Mouse (Mus musculus) A20 (cell line): ENCODE data around the gene Tmem52b.
A peak's percentile ranks its signal among the peaks of the same experiment; 100 is the strongest.
"Not testable (repeated sequence)": the region's sequence is repeated elsewhere in the genome, so short reads cannot be mapped to it uniquely, and the experiment has no call there.

ENCODE experiments used
- DNase-seq: peaks from one replicate; pipeline ENCODE4 v3.0.0-alpha.2; 2011; ENCODE audit warnings: low read depth, low spot score

The Tmem52b gene

DNA sequence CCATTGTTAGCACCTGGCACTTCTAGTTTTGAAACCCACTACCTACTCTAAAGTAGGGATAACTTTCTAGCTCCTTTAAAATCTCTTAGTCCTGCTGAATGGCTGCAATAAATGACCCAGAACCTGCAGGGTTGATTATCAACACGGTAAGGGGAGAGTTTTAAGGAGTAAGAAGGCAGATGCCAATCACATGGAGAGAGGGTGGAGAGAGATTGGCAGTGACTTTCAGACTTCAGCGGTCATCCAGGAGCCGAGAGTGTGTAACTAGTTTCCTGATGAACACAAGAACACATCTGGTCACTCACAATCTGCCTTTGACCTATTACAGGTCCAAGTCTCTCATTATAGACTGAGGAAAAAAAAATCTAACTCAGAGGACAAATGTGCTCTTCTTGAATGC, at the start of gene Tmem52b:
Gene Tmem52b, plus strand, starts transcription at position 189 of the 400 bp plus-strand sequence.
- no peak for DNase-seq

DNA sequence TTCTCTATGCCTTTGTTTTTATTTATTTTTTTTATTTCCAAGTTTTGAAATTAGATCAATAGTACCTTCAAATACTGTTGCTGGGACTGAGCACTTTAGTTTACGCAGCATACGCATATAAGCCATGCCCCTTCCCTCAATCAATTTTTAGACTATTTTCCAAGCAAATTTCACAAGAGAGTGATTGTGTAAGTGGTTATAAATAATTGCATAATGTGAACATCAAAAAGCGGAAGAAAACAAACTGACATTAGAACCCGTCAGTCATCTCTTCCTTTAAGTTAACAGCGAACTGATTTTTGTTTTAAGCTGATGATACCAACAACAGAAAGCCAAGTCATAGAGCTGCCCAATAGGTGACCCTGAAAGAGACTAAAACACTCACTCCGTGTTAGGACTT, 41.0 kb upstream of the Tmem52b start:
- no peak for DNase-seq

DNA sequence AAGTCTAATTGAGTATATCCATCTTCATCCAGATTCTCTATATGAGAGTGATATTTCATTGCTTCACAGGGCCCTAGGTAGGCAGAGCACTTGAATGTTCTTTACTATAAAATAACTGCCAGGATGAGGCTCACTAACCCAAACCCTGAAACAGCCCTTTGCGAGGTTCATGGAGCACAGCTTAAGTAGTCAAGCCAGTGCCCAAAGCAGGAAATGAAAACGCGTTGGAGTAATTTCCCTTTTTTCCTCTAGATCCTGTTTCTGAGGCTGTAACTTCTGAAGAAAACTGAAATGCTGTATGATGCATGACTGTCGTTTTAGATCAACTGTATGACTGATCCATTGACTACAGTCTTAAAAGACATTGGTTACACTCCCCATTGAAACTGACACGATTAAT, 39.7 kb upstream of the Tmem52b start:
- DNase-seq, result peak; percentile 30

DNA sequence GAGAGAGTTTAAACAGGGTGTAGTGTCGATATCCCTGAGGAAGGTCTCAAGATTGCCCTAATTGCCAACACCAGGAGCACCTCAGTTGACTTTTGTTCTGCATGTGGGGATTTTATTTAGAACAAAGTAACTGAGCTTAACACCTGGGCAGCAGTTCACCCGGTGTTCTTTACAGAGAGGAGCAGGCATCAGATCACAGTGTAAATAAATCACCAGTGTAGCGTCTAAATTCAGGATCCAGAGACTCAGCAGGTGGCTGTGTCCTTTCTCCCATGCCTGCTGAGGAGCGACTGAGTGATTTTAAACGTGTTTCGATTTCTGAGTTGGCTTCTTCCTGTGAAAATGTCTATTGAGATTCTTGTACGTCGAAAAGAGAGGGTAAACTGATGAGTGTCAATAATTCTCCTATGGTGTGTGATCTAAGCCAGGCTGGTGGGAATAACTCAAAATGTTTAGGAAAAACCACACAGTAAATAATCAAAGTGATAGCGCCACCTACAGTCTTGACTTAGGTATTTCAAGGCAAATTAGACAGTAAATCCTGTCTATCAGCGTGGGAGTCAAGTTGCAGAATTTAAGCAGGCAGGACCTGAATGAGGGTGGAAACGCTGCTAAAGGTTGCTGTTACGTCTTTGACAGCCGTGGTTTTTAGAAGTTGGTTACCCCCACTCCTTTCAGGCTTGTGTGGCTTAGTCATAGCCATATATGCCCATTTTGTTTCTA, 35.8 kb upstream of the Tmem52b start:
- DNase-seq, result peak; percentile 49

DNA sequence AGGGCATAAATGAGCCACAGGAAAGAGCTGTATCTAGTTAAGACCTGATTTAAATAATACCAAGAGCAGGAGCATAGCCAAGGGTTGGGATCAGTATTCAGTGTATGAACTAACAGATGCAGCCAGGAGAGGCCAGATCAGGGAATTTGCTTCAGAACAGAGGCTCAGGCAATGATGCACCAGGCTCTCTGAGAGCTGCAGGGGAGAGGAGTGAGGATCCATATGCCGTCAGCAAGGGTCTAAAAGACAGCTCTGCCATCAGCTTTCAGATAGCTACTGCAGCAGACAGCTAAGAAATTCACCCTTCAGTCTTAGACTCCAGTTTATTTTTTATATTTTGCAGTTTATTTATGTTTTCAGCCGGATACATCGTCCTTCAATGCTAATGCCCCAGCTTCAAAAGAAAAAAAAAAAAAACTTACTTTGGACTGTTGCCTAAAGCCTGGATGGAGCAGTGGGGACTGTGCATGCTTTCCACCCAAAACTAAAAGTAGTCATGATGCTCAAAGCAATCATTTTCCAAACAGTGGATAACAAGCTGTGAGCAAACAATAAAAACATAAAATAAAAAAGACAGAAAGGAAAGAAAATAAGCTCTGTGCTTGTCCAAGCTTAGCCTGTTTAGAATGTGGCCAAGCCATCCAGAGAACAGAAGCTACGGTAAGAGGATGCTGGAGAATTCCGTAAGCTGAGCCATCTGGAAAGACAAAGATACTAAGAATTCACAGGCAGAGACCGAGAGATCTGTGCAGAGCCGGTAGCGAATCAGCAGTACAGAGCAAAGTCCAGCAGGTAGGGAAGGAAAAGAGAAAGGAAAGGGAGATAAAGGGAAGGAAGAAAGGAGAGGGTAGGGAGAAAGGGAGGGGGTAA, 32.0 kb upstream of the Tmem52b start:
- DNase-seq, result no peak

DNA sequence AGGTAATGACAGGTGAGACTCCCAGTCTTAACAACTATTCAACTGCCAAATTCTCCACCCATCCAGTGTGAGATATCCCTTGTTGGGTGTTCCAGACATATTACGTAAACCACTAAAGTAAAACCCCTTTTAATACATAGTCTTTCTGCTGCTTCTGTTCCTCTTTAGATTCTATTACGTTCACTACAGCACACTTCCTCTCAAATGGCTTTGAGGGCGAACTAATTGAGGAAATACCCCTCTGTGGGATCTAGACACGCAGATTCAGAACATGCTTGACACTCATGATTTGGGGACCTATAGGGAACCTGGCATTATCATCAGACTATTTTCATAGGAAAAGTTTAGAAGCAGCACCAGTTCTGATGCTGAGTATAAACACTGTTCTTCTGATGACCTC, 17.4 kb upstream of the Tmem52b start:
- peak; percentile 30 for DNase-seq

DNA sequence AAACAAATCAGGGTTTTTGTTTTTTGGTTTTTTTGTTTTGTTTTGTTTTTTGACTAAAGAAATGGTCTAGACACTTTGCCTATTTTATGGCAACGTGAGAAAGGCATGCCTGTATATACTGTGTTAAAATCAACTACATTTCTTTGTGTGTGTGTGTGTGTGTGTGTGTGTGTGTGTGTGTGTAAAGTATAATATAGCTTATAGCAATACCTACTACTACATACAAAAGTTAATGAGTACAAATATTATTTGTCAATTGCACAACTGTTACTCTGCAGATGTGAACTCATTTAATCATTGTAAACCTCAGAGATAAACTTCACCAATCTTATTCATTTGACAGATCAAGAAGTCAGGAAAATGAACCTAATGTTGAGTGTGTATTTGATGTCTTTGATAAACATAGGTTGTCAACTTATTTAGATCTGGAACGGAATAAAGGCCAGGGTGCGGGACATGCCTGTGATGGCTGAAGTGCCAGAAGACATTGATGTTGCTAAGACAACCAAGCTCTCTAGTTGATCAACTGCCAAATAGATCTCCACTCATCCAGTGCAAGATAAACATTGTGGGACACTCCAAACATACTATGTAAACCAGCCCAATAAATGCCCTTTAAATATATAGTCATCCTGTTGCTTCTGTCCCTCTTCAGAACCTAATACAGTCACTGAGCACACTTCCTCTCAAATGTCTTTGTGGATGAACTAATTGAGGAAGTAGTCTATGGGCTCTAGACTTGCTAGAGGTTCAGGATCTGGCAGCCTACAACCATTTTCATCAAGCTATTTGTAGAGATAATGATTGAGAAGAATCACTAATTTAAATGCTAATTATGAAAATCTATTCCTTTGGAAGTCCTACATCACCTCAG, 14.8 kb upstream of the Tmem52b start:
- peak; percentile 46 for DNase-seq

DNA sequence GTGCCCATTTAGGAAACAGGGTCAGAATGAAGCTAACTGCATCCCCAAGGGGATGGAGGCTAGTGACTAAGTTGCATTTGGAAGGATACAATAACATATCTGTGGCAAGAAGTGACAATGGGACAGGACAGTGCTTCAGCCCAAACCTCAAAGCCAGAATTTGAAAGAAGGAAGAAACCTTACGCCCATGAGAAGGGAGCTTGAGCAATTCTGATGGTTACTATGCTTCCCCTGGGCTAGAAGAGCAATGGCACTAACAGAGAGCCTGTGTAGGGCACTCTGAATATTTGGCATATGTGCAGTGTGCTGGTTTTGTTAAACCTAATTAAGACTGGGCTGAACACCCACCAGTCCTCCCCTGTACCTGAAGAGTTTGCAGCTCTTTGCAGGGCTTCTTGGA, 12.8 kb upstream of the Tmem52b start:
- DNase-seq, result not testable (repeated sequence)

DNA sequence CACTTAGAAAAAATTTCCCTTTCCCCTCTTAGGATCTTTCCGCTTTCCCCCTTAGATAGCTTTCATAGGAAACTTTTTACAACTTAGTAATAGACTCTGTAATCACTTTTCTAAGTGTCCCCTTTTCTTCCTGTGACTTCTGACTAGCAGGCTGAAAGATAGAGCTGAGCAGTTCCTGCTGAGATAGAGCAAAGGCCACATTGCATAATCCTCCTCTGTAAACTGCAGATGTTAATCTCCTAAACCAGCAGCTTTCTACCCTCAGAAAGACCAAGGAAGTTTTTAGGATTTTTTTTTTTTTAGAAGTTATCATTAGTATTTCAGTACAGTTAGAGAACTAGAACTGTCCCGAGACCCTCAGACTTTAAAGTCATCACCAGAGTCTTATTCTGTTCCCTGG, 8.9 kb upstream of the Tmem52b start:
- no peak for DNase-seq

DNA sequence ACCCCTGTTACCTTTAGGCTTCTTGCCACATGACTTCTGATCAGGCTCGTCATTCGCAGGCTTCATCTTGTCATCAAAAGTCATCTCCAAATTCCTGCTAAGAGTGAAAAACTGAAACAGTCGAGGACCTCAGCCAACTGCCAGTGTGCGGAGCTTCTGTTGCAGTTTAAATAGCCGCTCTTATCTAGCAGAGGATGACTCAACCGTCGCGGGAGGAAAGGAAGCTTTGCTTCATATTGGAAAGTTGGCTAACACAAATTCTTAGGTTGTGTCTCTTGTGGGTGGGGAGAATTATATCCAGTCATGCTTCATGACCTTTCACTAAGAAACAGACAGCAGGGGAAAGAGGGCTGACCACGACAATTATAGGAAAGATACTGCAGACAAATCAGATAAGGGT, 5.3 kb upstream of the Tmem52b start, which contains the start of gene Olr1:
Gene Olr1, minus strand, starts transcription at position 142 of the 400 bp plus-strand sequence.
- no peak for DNase-seq

DNA sequence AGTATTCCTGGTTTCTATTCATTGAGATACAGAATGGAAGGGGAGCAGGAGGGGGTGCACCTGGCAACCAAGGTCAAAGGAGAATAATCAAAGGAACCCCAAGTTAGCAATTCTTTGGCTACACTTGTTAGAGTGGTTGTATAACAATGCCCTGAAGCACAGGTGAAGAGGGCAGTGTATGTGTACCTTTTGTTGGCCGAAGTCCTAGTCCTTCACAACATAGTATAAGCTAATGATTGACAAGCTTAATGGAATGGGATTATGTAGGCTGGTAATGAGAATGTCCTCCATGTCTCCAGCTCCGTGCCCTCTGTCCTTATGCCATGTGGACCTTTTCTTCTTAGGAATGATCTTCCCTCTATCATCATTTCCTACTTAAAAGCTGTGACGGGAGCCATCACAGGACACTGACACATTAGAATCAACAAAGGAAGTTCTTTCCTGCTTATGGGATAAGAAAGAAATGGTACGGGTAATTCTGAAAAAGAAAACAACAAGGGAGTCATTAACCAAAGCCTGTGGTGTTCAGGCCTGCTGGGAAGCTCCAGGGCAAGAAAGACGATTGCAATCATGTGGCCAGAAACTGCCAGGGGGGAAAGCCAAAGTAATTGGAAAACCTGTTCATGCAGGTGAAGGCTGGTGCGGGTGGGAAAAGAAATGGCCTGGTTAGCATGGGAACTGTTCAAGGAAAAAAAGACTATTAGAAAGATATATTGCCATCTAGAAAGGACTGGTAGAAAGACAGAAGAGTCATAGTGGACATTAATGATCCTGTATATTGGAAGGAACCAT, 2.0 kb upstream of the Tmem52b start:
- no peak for DNase-seq

DNA sequence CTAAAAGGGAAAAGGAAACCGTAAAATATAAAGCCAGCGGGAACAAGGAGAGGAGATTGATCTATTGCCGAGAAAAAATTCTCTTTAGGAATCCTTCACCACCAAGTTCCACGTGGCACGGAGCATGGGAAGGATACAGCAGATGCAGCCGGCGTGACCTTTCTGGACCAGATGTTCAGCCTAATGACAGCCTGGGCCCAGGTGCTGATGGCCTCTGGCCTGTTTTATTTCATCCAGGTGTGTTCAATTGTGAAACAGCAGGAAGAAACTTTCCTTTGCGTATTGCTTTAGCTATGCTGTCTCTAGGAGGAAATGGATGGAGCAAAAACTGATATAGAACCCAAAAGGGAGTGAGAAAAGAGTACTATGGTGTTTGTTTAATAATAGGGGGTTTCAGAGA, 513 bp downstream of the Tmem52b start:
- no peak for DNase-seq

DNA sequence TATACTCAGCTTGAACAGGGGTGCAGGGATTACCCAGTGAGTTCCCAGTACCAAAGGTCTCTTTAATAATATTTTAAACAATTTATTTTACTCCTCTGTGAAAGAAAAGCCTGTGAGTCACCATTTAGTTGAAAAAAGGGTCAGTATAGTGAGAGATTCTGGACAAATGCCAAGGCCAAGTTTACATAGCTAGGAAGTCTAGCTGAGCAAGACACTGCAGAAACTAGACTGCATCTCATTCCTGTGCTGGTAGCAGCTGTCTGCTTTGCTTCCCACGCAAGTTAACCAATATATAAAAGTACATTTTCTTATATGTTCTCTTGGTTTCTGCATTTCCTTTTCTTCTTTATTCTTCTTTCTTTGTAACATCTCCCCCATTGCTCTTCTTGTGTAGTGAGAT, 1.1 kb downstream of the Tmem52b start:
- DNase-seq, result no peak

DNA sequence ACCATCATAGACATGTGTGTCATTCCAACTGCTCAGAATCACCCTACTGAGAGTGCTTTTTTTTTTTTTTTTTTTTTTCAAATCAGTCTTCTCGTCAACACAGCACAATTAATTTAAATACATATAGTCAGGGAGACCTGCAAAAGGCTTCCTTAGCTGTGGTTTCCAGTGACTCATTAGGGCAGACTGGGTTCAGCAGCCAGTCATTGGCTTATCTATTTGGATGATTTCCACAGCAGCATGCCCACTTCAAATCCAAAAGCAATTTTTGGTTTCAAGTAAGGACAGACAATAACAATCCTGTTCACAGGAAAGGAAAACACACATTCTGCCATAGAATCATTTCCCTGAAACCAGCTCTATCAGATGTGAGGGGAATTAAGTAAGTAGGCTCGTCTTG, 2.0 kb downstream of the Tmem52b start:
- DNase-seq, result no peak

DNA sequence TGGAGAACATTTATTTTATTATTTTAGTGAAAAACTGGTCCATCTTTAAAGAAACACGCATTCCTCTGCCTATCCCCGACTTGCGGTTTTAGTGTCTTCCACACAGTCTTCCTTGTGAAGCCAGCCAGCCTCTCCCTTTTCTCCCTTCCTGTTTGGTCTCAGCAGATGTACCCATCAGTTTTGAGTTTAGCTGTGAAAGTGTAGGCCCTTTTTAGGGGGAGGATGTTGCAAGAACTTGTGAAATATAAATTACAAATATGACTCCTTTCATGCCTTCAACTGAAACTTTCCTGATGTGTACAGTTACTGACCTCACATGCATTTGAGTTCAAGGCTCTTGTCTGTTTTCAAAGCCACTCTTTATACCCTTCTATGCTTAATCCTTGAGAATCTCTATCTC, 2.7 kb downstream of the Tmem52b start:
- DNase-seq, result no peak

DNA sequence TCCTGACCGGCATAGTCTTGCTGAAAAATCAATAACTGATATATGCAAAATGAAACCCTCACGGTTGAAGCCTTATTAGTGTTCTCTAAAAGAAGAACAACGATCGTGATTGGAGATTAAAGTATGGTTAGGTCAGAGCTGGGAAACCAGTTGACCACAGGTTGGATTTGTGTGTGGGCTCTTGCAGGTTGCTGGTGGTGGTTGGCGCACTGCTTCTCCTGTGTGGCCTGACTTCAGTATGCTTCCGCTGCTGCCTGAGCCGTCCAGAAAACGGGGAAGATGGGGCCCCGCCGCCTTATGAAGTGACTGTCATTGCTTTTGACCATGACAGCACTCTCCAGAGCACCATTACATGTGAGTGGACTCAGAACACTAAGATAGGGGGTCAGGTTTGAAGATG, 4.0 kb downstream of the Tmem52b start:
- DNase-seq, result no peak

DNA sequence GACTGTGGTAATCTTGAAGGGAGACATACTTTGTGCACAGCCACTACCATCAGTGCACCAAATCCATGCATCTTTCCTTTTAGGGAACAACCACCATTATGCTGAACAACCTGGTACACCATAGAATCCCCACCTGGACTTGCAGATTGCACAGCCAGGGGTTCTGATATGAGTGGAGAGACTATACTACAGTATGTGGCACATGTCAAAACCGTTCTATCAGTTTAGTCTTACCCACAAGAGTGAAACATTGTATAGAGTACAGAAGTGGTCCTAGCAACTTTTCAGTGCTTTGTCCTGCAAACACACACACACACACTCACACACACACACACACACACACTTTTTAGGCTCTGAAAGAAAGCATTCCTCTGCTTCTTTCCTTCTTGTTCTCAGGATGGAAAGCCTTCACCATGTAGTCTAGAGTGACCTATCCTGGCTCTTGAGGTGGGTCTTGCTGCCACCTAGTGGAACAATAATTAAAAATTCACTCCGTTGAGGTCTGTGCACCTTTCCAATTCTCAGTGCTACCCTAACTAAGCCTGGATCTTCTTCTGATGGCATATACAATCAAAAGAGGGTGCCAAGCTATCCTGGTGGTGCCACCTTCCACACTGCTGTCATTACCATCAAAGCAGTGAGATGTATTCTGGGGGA, 5.5 kb downstream of the Tmem52b start:
- peak; percentile 66 for DNase-seq

DNA sequence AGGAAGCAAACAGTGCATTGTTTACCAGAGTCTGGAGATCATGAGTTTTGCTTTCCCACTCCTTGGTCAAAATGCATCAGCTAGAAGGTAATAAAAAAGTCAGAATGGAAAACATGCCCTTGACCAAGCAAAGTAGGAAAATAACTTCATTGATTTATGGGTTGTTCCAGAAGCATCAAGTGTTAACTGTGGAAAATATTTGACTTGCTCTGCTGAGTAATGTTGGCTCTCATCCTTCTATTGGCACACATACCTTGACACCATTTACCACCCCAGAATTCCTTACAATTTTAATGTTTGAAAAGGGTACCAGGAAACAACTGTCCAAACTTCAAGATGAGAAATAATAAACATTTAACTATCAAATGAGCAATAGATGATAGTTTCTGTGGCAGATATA, 13.7 kb downstream of the Tmem52b start:
- no peak for DNase-seq

DNA sequence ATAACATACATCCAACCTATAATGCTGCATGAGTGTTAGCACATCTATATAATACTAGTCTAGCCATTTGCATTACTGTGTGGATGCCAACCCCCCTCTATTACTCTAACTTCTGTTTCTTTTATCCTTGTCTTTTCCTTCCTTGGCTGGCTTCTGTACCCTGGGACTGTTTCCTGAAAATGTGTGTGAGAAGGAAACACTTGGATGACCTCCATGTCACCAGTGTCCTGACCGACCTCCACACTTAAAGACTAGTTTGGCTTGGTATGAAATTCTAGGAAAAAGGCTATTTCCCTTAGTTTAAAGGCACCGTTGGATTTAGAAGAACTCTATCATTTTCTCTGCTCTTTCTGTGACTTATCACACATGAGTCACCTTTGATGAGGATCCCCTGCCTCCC, 15.1 kb downstream of the Tmem52b start:
- DNase-seq, result no peak

DNA sequence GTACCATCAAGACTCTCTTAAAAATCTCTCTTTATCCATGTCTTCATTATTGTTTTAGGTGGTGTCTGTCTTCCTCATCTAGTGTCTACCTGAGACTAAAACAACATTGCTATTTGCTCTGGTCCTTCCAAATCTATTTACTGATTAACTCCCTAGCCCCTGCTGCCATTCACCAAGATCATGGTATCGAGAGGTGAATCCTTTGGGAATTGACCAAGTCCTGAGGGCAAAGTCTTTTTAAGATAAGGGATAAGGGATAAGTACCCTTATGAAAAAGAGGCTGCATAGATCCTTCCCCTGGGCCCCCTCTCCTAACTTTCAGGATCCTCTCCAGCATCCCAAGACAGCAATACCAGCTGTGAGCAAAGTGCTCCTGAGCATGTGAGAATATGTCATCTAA, 17.2 kb downstream of the Tmem52b start:
- DNase-seq, result no peak

DNA sequence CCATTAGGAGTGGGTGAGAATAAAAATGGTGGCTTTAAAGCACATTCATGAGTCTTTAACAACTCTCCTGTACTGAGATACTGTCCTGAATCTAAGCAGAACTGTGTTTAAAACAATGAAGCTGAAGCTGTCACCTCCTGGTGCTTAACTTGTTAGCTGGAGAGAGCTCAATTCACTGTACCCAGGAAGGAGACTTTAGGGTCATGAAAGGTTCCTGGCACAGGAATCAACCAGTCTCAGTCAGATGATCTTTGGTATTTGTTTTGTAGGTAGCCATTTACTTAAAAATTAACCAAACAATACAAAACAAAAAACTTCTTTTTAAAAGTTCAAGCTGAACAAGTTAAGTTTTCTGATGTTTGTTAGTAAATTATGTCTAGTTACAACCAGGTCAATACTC, 17.9 kb downstream of the Tmem52b start:
- DNase-seq, result no peak
